Mouse (Mus musculus) cerebellum, adult 8-10 months (tissue): ENCODE results near the gene Cep19.

Source experiments
- DNase-seq: peaks from one replicate; pipeline ENCODE4 v3.0.0; 2022

The Cep19 gene

GRCm38 (mm10) chr16:32108170-32108569 lies 8.6 kb downstream of the Cep19 start:
- DNase-seq = no peak

DNA sequence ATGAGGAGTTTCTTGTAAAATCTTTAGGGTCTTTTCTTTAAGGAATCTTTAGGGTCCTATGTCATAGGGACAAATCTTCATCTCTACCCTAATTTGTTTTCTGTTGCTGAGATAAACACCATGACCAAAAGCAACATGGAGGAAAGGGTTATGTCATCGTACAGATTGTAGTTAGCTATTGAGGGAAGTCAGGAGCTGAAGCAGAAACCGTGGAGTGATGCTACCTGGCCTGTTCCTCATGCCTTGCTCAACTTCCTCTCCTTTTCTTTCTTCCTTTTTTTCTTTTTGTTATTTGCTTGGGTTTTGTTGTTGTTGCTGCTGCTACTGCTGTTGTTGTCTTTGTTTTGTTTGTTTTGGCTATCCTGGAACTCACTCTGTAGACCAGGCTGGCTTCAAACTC lies 9.0 kb downstream of the Cep19 start:
- DNase-seq = no peak

- DNase-seq = no peak
Measured at GRCm38 (mm10) chr16:32110951-32111699, 11.5 kb downstream of the Cep19 start.

GRCm38 (mm10) chr16:32113541-32114218 lies 14.1 kb downstream of the Cep19 start:
- no peak for DNase-seq

DNA sequence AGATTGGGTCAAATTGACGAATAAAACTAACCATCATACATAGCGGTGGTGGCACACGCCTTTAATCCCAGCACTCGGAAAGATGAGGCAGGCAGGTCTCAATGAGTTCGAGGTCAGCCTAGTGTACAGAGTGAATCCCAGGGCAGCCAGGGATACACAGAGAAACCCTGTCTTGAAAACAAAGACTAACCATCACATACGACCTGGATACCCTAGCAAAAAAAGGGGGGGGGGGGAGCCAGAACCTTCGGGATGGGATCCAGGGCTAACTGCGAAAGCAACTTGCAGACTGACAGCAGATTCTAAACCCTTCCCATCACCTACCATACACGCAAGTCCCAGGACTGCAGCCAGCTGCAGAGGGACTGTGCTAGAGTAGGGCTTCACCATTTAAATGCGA lies 14.8 kb downstream of the Cep19 start:
- no peak for DNase-seq

DNA sequence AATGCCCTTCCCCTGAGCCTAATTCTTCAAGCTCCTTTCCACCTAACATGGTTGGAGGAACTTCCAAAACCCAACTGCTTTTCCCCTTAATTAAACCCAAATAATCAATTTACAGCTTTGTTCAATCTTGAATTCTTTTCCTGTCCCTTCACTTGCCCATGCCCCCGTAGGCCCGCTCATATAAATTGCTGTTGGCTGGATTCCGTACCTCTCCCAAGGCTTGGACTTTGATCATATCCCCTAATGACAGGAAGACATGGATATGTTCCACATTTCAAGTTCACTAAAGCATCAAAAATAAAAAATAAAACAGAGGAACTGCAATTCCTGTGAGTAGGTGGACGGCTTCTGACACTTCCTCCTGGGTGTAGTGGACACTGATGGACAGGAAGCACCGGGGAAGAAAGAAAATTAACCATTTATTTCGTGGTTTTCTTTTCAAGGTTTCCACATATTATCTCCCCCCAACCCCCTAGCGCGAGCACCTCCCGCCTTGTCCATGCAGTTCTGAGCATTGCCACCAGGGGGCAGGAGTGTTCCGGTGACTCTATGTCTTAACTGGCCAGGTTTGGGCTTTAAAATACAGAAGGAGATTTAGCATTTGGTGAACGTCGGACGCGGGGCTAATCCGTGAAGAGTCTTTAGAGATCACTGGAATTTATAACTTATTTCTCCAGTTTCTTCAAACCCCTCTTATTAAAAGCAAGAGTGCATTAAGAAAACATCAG lies 15.5 kb downstream of the Cep19 start:
- DNase-seq = peak; percentile 86

GRCm38 (mm10) chr16:32115781-32116180 lies 16.2 kb downstream of the Cep19 start:
- DNase-seq = no peak

DNA sequence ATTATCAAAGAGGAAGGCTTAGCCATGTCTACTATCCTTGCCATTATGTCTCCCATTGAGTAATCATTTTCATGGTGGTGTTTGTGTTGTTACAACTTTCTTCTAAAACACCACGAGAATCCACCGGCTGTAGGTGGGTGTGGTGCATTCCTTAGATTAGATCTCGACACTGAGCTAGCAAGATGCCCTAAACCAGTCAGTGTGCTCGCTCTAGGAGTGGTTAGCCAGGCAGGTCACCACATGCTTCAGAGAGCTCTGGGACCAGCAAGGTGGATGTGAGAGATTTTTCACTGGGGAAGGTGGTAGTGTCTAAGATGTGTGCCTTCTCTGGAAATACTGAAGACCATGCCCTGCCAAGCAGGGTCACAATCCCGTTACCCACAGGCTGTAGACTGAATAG lies 16.6 kb downstream of the Cep19 start:
- no peak for DNase-seq

GRCm38 (mm10) chr16:32120454-32120853 lies 20.9 kb downstream of the Cep19 start:
- DNase-seq = no peak

DNA sequence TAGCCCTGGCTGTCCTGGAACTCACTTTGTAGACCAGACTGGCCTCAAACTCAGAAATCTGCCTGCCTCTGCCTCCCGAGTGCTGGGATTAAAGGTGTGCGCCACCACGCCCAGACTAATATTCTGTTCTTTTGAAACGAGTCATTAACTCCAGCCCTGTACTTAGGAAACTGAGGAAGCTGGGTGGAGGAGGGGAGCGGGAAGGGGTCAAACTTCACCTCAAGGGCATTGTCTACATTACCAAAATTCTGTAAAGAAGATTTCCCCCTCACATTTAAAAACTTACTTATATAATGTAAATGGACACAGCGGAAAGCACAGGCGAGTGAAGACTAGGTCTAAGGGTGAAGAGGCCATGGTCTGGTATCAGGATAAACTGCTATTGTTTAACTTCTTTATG lies 24.4 kb downstream of the Cep19 start:
- no peak for DNase-seq

GRCm38 (mm10) chr16:32124444-32125335 lies 25.1 kb downstream of the Cep19 start:
- DNase-seq = no peak

GRCm38 (mm10) chr16:32125364-32125763 lies 25.8 kb downstream of the Cep19 start:
- no peak for DNase-seq

DNA sequence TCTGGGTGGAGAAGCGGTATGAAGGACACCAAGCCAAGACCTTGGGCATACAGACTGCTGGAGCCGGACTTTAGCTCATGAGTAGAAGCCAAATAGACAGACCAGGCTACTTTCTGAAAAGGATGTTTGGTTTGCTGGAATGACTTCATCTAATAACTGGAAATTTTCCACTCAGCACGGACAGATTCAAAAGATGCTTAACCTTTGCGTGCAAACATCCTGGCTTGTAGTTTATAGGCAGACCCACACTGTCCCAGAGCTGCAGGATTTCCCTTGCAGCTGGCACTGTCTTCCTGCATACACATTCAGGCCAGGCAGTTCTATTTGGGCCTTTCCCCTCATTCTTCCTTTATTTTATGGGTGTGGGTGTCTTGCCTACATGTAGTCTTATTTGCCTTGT lies 27.4 kb downstream of the Cep19 start:
- no peak for DNase-seq

GRCm38 (mm10) chr16:32129449-32130189 lies 30.0 kb downstream of the Cep19 start:
- no peak for DNase-seq

- no peak for DNase-seq
Measured at GRCm38 (mm10) chr16:32130190-32130826, 30.7 kb downstream of the Cep19 start.

GRCm38 (mm10) chr16:32133148-32133547 lies 33.5 kb downstream of the Cep19 start:
- no peak for DNase-seq

DNA sequence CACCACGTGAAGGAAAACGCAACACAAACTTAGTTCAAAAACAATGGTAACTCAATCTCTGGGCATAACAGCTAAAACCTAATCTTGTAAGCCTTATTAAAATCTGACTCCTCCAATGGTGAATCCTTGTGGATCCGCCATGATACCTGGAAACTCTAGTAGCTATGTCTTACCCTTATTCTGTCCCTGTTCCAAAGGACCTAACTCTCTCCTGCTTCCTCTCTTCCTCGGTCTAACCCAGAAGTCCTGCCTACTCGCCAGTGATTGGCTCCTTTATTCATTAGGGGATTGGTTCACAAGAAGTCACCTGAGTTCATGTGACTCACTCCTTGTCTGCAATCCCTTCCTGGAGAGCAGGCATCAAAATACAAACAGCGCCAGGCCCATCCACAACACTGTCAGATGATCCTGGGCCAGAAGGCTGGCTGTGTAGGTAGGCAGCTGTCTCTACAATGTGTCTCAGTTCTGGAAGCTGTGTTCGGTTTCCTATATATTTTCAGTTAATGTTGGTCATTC lies 36.3 kb downstream of the Cep19 start:
- DNase-seq = no peak

DNA sequence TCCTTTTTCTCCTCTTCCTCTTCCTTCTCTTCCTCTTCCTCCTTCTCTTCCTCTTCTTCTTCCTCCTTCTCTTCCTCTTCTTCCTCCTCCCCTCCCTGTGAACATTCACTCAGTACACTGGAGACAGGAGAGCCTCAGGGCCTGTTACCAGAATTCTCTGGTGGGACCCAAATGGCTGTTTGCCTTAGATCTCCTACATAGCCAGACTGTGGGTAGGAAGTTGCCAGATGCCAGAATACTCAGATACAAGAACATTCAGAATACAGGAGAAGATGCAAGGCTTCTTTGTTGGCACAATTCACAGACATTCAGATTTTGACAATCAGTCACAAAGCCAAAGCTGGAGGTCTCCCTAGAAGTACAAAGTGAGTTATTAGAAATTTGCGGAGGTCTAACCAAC lies 39.4 kb downstream of the Cep19 start:
- DNase-seq = no peak

DNA sequence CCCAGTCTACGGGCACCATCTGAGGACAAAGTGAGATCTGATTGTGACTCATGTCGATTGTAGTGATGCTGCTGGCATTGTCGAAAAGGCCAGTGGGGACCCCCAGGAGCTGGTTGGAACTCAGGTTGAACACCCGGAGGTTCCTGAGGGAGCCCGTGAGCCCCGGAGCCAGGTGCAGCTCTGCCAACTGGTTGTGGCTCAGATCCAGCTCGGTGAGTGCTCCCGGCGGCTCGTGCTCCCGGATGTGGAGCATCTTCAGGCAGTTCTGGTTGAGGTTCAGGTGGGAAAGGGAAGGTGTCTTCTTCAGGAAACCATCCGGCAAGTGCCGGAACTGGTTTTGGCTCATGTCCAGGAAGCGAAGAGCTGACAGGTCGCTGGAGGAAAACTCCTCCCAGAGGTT lies 44.2 kb downstream of the Cep19 start:
- peak; percentile 34 for DNase-seq

DNA sequence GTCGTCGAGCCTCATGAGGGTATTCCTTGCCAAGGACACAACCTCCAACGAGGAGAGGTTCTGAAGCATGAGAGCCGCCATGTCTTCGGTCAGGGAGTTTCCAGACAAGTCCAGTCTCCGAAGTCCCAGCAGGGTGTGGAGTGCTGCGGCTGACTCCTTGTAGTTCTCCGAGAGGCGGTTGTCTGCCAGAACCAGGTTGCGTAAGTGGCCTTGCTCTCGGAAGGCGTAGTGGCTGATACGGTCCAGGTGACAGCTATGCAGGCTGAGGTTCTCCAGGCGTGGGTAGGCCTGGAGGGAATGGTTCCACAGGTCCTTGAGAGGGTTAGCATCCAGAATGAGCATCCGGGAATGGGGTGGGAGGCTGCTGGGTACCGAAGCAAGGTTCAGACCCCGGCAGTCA lies 45.0 kb downstream of the Cep19 start:
- DNase-seq = no peak

- no peak for DNase-seq
Measured at GRCm38 (mm10) chr16:32147589-32148207, 48.1 kb downstream of the Cep19 start.
